Mouse (Mus musculus) brain, embryonic 14.5 days (tissue): ENCODE data around the gene 1110004F10Rik.

Source experiments
- CTCF ChIP-seq: fragments of 200-500 bp; IDR thresholded peaks from 2 replicates; pipeline ENCODE4 v1.5.1; 2012; ENCODE audit warnings: inconsistent platforms, mild to moderate bottlenecking, moderate library complexity, borderline replicate concordance; ENCODE audit not compliant: insufficient read depth, insufficient read length; ENCODE audit errors: extremely low read depth
- POLR2A ChIP-seq: fragments of 200-500 bp; IDR thresholded peaks from 2 replicates; pipeline ENCODE4 v1.6.1; 2012; ENCODE audit warnings: mild to moderate bottlenecking, inconsistent platforms, borderline replicate concordance; ENCODE audit not compliant: poor library complexity, insufficient read depth, insufficient read length, severe bottlenecking; ENCODE audit errors: extremely low read depth

DNA sequence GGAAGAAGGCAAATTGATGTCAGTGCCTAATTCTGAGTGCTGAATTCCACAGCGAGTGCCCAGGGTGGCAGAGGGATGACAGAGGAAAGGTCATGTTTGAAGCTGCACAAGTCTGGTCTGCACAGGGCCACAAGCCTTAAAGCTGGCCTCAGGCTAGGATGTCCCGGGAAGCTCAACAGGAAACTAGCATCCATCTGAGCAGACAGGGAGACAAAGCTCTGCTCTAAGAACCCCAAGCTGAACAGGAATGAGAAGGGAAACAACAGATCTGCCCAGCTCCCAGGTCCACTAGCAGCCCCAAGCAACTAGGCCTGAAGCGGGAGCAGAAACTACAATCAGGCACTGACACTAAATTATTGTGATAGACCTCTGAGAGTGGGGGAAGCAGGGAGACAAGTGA is 9.2 kb upstream of the 1110004F10Rik start:
- TF ChIP-seq POLR2A (no peak), CTCF (no peak)
